Mouse (Mus musculus): ENCODE results near the gene Rbm20. TPM values are rescaled to one million over a fixed set of nuclear protein-coding genes. Genes with fewer than 3 reads are reported as not detected.

Rbm20 gene
- polyA plus RNA-seq, 1 experiment from 2014 or later, result 0.98 TPM

- H3K27me3 ChIP-seq (replicated peaks), result no peaks in the 10 kb centered on the region
- H3K9me3 ChIP-seq, result no peaks in the 10 kb centered on the region
- WGBS, result 58% methylated on average over 6 of the region's 6 CpGs
- no peaks in the 10 kb centered on the region for H3K36me3 ChIP-seq
- no peak overlapping the region for H3K9ac ChIP-seq
- H3K4me3 ChIP-seq, result no peak overlapping the region
- H3K4me2 ChIP-seq (replicated peaks), result no peak overlapping the region
- no peak for ATAC-seq (ENCODE audit: low FRiP score, low read depth)
- no peak overlapping the region for H3K27ac ChIP-seq
- 0 out of 2 replicates have a peak, but pooled peaks cover 6% of the 10 kb centered on the region for H3K4me1 ChIP-seq
These were observed 159.7 kb downstream of the Rbm20 start for GRCm38 (mm10) chr19:53836569-53837454.

- H3K36me3 ChIP-seq, result no peaks in the 10 kb centered on the region
- no peak overlapping the region for H3K4me3 ChIP-seq
- H3K9ac ChIP-seq, result no peak overlapping the region
- H3K27me3 ChIP-seq (replicated peaks), result no peaks in the 10 kb centered on the region
- H3K4me1 ChIP-seq, result 0 out of 2 replicates have a peak, but pooled peaks cover 4% of the 10 kb centered on the region
- 78% methylated on average over 9 of the region's 9 CpGs for WGBS
- no peak for ATAC-seq (ENCODE audit: low FRiP score, low read depth)
- no peaks in the 10 kb centered on the region for H3K9me3 ChIP-seq
- no peak overlapping the region for H3K27ac ChIP-seq
- H3K4me2 ChIP-seq (replicated peaks), result no peak overlapping the region
These were observed 161.7 kb downstream of the Rbm20 start for GRCm38 (mm10) chr19:53838850-53839249.

- 49% methylated on average over 6 of the region's 6 CpGs for WGBS
- no peak overlapping the region for H3K4me3 ChIP-seq
- no peaks in the 10 kb centered on the region for H3K4me1 ChIP-seq
- no peak overlapping the region for H3K27ac ChIP-seq
- H3K27me3 ChIP-seq (replicated peaks), result no peaks in the 10 kb centered on the region
- no peak for ATAC-seq (ENCODE audit: low FRiP score, low read depth)
- no peaks in the 10 kb centered on the region for H3K36me3 ChIP-seq
- H3K9ac ChIP-seq, result no peak overlapping the region
- no peaks in the 10 kb centered on the region for H3K9me3 ChIP-seq
- no peak overlapping the region for H3K4me2 ChIP-seq (replicated peaks)
These were observed 162.7 kb downstream of the Rbm20 start for GRCm38 (mm10) chr19:53839837-53840236.

GRCm38 (mm10) chr19:53841915-53842314 lies 164.8 kb downstream of the Rbm20 start:
- no peaks in the 10 kb centered on the region for H3K4me1 ChIP-seq
- no peaks in the 10 kb centered on the region for H3K9me3 ChIP-seq
- no peaks in the 10 kb centered on the region for H3K36me3 ChIP-seq
- WGBS, result 70% methylated on average over 8 of the region's 8 CpGs
- no peak for ATAC-seq (ENCODE audit: low FRiP score, low read depth)
- H3K4me3 ChIP-seq, result no peak overlapping the region
- H3K27me3 ChIP-seq (replicated peaks), result no peaks in the 10 kb centered on the region
- no peak overlapping the region for H3K9ac ChIP-seq
- no peak overlapping the region for H3K27ac ChIP-seq
- H3K4me2 ChIP-seq (replicated peaks), result no peak overlapping the region

GRCm38 (mm10) chr19:53843972-53844371 lies 166.9 kb downstream of the Rbm20 start:
- no peak overlapping the region for H3K27ac ChIP-seq
- H3K9ac ChIP-seq, result no peak overlapping the region
- H3K4me1 ChIP-seq, result no peaks in the 10 kb centered on the region
- 93% methylated on average over 8 of the region's 8 CpGs for WGBS
- H3K4me3 ChIP-seq, result no peak overlapping the region
- no peaks in the 10 kb centered on the region for H3K9me3 ChIP-seq
- ATAC-seq (ENCODE audit: low FRiP score, low read depth), result no peak
- 0 out of 2 replicates have a peak, but pooled peaks cover 3% of the 10 kb centered on the region for H3K27me3 ChIP-seq (replicated peaks)
- no peaks in the 10 kb centered on the region for H3K36me3 ChIP-seq
- no peak overlapping the region for H3K4me2 ChIP-seq (replicated peaks)

GRCm38 (mm10) chr19:53848272-53848995 lies 171.3 kb downstream of the Rbm20 start:
- Histone ChIP-seq H3K4me1 (peaks cover 20% of the 10 kb centered on the region), H3K4me2 (replicated peaks) (no peak overlapping the region), H3K27me3 (replicated peaks) (0 out of 2 replicates have a peak, but pooled peaks cover 5% of the 10 kb centered on the region), H3K9me3 (no peaks in the 10 kb centered on the region), H3K36me3 (no peaks in the 10 kb centered on the region), H3K9ac (no peak overlapping the region), H3K27ac (no peak overlapping the region), H3K4me3 (no peak overlapping the region)
- WGBS, result 90% methylated on average over 10 of the region's 10 CpGs
- ATAC-seq (ENCODE audit: low FRiP score, low read depth), result no peak

GRCm38 (mm10) chr19:53850166-53850922 lies 173.2 kb downstream of the Rbm20 start:
- no peak overlapping the region for H3K4me2 ChIP-seq (replicated peaks)
- no peaks in the 10 kb centered on the region for H3K36me3 ChIP-seq
- H3K4me1 ChIP-seq, result peaks cover 24% of the 10 kb centered on the region
- no peaks in the 10 kb centered on the region for H3K9me3 ChIP-seq
- no peak overlapping the region for H3K4me3 ChIP-seq
- ATAC-seq (ENCODE audit: low FRiP score, low read depth), result no peak
- 71% methylated on average over 18 of the region's 18 CpGs for WGBS
- no peak overlapping the region for H3K9ac ChIP-seq
- H3K27me3 ChIP-seq (replicated peaks), result peaks cover 11% of the 10 kb centered on the region; the same call in 1 of the 2 replicates
- H3K27ac ChIP-seq, result no peak overlapping the region

- no peak overlapping the region for H3K9ac ChIP-seq
- 87% methylated on average over 13 of the region's 13 CpGs for WGBS
- H3K4me2 ChIP-seq (replicated peaks), result no peak overlapping the region
- H3K27me3 ChIP-seq (replicated peaks), result peaks cover 11% of the 10 kb centered on the region; the same call in 1 of the 2 replicates
- peaks cover 24% of the 10 kb centered on the region for H3K4me1 ChIP-seq
- H3K27ac ChIP-seq, result no peak overlapping the region
- no peaks in the 10 kb centered on the region for H3K36me3 ChIP-seq
- H3K9me3 ChIP-seq, result no peaks in the 10 kb centered on the region
- ATAC-seq (ENCODE audit: low FRiP score, low read depth), result no peak
- no peak overlapping the region for H3K4me3 ChIP-seq
These were observed 174.2 kb downstream of the Rbm20 start for GRCm38 (mm10) chr19:53851352-53851751.

GRCm38 (mm10) chr19:53851826-53852698 lies 175.0 kb downstream of the Rbm20 start:
- Histone ChIP-seq H3K4me2 (replicated peaks) (peak overlapping the region; percentile 51), H3K27ac (no peak overlapping the region), H3K4me1 (peaks cover 24% of the 10 kb centered on the region), H3K27me3 (replicated peaks) (peaks cover 11% of the 10 kb centered on the region; the same call in 1 of the 2 replicates), H3K4me3 (no peak overlapping the region), H3K36me3 (no peaks in the 10 kb centered on the region), H3K9ac (no peak overlapping the region), H3K9me3 (no peaks in the 10 kb centered on the region)
- peak; percentile 43 for ATAC-seq (ENCODE audit: low FRiP score, low read depth)
- WGBS, result 84% methylated on average over 14 of the region's 14 CpGs

GRCm38 (mm10) chr19:53852699-53853451 lies 175.8 kb downstream of the Rbm20 start:
- H3K36me3 ChIP-seq, result no peaks in the 10 kb centered on the region
- H3K27me3 ChIP-seq (replicated peaks), result peaks cover 11% of the 10 kb centered on the region; the same call in 1 of the 2 replicates
- peak overlapping the region; percentile 74; the same call in 1 of the 2 replicates for H3K27ac ChIP-seq
- no peaks in the 10 kb centered on the region for H3K9me3 ChIP-seq
- H3K4me3 ChIP-seq, result no peak overlapping the region
- 23% methylated on average over 15 of the region's 15 CpGs for WGBS
- peak overlapping the region; percentile 51 for H3K4me2 ChIP-seq (replicated peaks)
- H3K9ac ChIP-seq, result 0 out of 2 replicates have a peak overlapping the region, but pooled peaks have one; percentile 17
- peaks cover 24% of the 10 kb centered on the region for H3K4me1 ChIP-seq
- peak; percentile 89 for ATAC-seq (ENCODE audit: low FRiP score, low read depth)

Measured in neural tube, embryonic 12.5 days (tissue).